Mouse (Mus musculus) testis, postnatal 10 days (tissue): ENCODE measurements at regions not wholly inside any gene's neighbourhood (a gene's known extent, or its start where the extent isn't known, plus 50 kb on each side); places are given as distances from the start of the nearest gene placed in this dataset.

Experiments used
- DNase-seq: peaks from one replicate; pipeline ENCODE4 v3.0.0; 2021; ENCODE audit warnings: low spot score

DNA sequence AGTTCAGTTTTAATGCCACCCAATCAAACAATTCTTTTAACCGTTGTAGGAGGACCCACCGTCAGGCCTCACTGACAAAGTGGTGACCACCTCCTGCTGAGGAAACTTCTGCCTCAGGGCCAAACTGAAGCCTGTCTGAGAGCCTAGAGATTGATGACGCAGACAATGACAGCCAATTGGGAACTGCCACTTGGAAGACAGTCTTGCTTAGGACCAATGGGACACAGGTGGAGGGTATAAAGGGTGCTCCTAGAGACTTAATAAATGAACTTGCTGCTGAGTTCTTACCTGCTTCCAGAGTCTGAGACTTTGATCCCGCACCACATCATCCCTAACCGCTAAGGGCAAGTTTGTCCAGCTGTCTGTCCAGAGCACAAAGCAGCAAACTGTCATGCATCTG, 80.0 kb downstream of the Tbx4 start:
- no peak for DNase-seq

DNA sequence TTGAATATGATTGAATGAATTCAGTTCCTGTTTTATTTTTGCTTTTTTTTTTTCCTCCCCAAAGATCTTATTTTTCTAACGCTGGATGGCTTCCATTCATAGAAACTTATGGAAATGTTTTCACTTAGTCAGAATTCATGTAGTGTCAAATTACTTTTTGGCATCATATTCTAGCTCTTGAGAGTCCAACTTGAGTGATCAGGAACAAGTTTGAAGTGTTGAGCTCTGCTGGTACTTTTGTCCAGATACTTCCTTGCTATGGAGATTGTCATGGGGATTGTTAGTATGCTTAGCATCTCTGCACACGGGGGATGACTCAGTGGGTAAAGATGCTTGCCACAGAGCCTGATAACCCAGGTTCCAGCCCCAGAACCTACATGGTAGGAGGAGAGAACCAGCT, 84.1 kb downstream of the Tbx4 start:
- DNase-seq, result no peak

DNA sequence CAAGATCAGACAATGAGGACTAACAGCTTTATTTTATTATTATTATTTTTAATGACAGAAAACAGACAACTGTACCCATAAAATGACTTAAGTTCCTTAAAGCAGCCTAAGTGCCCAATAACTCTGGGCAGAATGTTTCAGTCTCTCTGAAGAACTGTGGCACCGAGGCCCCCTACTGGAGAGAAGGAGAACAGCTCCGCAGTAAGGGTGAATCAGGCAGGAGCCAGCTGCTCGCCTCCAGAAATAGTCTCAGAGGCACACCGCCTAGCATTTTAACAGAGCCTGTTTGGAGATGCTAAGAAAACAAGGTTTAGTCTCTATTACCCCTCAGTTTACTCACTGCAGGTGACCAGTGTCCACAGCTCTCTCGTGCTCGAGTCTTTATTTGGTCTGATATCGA, 86.2 kb downstream of the Tbx4 start:
- DNase-seq, result peak; percentile 72

DNA sequence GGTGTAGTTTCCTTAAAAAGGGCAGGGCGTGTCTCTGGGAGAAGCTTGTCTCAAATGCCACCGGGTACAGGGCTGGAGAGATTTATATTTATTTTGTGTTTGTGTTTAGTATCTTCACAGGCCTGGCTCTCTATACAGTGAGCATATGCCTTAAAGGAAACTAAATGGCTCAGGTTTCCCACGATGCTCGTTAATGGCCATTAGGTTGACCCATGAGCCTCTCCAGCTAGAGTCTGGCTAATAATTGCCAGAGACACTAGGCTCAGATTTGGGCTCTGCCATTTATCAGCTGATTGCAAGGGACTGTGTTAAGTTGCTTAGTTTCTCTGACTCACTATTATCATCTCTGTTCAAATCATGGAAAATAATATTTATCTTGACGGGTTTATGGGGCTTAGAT, 87.5 kb downstream of the Tbx4 start:
- DNase-seq, result no peak

DNA sequence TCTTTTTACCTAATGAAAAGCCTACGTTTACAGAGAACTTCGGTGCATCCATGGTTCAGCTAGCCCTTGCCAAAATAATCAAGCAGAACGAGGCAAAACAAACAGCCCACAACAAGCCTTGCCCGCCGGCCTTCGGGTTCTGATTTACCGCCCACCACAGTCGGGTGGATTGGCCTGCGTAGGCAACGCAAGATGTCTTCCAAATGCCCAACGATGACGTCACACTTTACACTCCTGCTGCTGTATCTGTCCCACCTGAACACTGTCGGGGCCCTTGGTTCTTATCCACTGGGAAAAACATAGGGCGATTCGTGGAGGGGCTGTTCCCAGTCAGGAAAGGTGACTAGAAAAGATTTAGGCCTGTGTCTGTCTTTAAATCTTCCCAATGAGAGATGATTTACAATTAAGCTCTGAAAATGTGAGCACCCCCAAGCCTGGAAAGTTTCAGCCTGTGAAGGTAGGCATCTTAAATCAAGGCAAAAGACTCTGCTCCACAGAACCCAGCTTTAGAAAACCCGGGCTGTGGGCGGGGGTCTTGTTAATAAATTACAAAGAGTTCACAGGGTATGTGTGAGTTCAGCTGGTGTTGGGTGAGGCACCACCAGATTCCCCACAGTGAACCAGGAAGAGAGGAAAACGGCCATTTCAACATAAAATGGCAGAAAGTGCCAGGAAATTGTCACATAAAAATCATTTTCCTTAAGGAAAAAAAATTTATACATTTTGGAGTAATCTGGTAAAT, 90.6 kb downstream of the Tbx4 start:
- no peak for DNase-seq

DNA sequence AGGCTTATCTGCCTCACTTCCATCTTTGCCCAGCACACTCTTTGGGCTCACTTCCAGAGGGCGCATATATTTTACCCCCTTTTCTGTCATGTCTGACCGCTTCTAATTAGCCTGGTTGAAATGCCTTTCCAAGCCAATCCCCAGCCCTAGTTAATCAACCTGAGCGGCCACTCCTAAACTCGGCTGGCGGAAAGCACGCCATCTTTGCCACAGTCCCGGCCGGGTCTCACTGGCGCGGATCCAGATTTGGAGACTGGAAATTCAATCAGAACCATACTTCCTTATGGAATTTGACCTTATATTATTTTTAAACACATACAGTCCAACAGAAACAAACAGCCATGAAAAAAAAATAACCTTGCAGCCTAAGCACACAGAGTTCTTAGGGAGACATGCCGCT, 94.2 kb downstream of the Tbx4 start:
- peak; percentile 56 for DNase-seq

DNA sequence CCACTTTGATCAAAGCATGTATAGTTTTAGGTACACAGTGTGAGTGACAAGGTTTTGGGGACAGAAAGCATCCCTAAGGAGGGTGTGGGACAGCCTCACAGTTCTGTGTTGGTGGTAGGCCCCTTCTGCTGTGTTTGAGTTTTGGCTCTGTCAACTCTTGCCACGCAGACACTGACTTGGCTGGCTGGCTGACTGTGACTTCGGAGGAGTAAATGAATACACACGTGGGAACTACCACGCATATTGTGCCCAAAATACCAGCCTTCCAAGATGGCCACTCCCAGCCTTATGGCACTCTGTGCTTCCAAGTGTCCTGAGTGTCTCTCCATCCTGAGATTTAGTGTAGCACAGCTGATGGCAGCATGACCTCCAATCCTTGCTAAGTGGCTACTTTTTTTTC, 95.3 kb downstream of the Tbx4 start:
- DNase-seq, result no peak

DNA sequence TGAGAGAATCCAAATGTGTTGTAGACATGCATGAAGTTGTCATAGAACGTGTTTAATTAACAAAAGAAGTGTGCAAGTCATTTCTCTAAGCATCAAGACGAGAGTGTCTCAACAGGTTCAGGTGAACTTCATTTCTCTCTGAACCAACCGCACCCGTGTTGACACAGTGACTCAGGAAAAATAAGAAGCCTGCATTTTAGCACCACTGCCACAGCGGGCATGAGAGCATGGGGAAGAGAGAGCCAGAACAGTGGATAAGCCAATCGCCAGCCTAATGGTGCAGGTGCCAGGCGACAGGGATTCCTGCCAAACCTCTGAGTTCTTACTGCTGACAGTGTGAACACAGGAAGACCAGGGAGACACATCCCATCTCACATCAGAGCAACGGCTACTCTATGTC, 100.1 kb downstream of the Tbx4 start:
- DNase-seq, result no peak

DNA sequence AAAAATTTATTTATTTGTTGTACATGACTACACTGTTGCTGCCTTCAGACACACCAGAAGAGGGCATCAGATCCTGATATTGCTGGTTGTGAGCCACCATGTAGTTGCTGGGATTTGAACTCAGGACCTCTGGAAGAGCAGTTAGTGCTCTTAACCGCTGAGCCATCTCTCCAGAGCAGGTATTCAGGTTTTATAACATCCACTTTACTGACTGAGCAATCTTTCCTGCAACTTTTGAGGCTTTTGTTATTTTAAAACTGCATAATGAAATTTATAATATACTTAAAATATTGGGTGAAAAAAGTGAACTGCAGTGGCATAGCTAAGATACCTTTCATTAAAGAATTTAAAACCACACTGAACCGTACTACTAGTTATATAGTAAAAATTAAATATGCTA, 101.0 kb downstream of the Tbx4 start:
- DNase-seq, result no peak

DNA sequence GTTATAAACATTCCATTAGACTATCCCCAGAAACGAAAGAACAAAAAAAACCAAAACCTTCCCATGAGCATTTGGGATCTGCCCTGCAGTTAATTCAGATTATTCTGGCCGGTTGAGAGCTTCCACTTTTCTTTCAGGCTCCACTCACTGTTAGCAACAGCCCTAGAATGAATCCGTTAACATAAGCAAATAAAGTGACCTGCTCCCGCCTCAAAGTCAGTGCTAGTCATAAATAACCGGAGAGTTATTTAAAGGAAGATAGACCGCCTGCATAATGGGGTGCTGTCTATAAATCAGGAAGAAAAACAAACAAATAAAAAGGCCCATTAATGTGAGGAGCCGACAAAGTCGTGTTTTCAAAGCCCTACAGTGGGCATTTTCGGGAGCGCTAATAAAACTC, 103.3 kb downstream of the Tbx4 start:
- DNase-seq, result no peak

DNA sequence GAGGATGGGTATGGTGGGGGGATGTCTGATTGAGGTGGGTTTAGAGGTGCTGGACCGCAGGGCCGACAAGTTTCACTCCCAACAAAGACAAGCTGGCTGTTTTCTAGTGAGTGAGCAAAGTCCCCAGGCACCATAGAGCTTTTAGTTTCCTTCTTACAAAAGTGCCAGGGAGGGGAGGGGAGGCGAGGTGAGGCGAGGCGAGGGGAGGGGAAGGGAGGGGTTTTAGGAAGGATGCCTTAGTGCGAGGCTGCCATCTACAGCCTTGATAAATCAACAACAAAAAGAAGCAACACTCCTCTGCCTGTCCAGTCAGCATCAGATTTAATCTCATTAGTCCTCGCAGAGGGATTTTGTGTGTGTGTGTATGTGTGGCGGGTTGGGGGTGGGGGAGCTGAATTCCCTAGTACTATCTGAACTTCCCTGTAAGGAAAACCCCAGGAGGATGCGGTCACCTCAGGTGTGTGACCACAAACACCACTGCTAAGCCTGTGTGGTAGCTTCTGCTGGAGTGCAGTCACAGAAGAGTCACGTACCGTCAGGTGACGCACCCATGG, 103.8 kb downstream of the Tbx4 start:
- DNase-seq, result no peak

DNA sequence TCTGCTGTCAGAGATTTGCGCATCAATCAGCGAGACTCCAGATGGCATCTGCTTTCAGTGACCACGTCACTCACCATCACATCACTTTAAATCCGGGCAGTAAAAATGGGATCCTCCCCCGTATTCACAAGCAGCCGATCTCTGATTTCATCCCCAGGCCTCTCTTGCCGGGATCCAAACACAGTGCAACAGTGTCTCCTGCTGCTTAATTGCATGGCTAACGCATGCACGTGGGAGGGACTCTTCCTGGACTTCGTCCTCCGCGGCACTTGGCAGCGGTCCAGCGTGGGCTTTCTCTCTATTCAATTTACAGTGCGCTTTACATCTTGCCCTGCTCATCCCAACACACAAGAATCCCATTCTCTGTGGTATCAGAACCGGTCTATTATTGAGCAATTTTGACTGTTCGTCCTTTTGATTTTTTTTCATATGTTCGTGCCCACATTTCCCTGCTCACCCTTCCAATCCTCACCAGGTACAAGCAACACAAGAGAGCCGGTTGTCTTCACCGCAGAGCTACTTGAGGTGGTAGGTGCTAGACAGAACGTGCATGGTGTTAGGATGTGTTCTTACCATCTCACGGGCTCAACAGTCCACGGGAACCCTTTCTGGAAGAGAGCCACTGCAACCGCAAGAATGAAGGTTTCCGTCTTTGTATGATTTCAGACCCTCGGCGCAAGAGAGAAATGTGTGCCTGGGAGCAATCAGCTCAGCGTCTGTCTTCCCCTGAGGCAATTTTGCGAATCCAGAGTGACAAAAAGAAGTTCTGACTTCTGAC, 109.3 kb downstream of the Tbx4 start:
- DNase-seq, result peak; percentile 75

DNA sequence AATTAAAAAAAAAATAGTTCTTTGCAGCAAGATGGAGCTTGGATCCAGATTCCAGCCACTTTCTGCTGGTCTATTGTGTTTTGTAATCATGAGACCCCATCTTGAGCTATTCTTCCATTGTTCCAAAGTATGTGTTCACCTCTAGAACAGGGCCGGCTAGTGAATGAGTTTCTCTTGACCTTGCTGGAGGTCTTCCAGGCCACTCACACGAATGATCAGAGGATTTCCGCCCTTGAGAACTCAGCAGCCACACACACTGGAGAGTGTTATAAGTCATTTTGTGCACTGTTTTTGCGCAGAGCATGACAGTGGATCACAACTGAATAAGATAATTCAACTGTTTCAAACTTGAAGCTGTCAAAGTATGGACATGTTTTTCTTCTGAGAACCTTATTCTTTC, 110.5 kb downstream of the Tbx4 start:
- no peak for DNase-seq

DNA sequence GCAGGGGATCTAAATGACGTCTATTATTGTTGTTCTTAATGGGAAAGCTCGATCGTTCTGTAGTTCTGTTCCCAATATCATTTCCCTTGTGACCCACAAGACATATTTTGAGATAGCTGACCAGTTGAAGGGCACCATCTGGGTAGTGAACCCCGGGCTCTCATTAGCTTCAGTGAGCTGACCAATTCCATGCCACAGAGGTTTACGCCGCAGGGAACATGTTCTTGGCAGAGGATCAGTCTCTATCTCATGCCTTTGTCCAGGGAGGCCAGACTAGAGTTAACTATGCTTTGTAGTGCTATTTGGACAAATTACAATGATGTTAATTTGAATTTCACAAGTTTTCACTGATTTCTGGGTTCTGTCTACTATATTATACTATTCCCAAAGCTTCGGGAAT, 117.1 kb downstream of the Tbx4 start:
- DNase-seq, result no peak

DNA sequence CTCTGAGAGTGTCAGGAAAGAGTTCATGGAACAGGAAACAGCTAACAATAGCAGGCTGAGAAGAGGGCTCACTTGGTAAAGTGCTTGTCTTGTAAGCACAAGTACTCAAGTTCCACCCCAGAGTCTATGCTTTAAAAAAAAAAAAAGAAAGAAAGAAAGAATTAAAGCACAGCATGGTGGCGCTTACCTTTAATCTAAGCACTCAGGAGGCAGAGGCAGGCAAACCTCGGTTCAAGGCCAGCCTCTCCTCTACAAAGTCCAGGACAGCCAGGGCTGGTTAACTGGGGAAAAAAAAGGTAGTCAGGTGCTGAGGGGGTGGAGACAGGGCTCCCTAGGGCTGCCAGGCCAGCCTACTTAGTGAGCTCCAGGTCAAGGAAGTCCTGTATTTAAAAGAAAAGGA, 119.1 kb downstream of the Tbx4 start:
- DNase-seq, result no peak

DNA sequence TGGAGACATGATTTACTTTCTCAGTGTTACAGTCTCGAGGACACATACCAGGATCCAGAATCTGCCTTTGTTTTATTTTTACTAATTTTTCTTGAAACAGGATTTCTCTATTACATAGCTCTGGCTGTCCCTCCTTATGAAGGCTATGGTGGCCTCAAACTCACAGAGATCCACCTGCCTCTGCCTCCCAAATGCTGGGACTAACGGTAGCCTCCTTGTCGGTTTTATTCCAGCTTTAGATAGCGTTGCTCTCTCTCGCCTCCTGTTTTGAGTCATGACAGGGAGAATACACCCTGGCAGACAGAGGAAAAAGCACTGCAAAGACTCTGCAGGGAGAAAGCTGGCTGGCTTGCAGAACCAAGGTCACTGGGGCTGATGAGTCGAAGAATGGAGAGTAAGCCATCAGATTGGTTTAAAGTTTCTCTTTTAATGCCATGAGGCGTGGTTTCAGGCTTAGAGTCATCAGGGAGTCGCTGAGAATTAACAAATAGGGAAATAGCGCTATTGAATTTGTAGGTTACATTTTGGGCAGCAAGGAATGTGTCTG, 119.8 kb downstream of the Tbx4 start:
- no peak for DNase-seq

DNA sequence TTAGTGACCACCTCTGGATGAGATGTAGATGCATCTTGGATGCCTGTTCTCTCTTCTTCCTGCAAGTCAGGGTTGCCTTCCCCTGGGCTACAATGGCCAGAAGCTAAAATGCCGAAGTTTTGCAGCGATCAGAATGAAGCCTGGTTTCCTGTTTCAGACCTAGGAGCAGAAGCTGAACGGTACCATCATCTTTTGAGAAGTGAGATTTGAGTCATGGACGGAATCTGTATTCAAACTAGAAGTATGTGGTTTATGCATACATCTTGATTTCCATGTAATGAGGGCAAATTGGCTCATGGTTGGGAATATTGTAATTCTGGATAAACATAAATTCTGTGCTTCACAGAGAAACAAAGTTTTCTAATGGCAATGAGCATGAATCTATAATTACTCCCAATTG, 120.6 kb downstream of the Tbx4 start:
- DNase-seq, result no peak
